ENCODE assay signal across 8 mouse cellular contexts in genomic region chr14:76657784-76658610, GRCm38 (mm10).
DNase-seq lines count a peak whose midpoint lies in the region; ATAC-seq lines count a peak whose summit lies in the region.

No protein-coding gene starts in this region.

- no peaks in the 10 kb centered on the region for H3K27me3 ChIP-seq in kidney, embryonic 14.5 days (ENCODE audit: control insufficient read depth, insufficient read depth, low read length)

- peak; percentile 35 for DNase-seq in cerebellum, adult 11-12 months
- peak; percentile 85 for DNase-seq in Muller cell, postnatal 12 days (ENCODE audit: inconsistent ontology term)
- peak; percentile 59 for DNase-seq in embryo, embryonic 10.5 days (ENCODE audit: low spot score)
- DNase-seq in heart, adult 9 months (ENCODE audit: low spot score in 2 of 2): peak; percentile 47 to 52
- peak; percentile 70 for DNase-seq in lung, postnatal 36 days
- peak; percentile 71 for DNase-seq in right cerebral cortex, postnatal 4 days

- H3K9ac ChIP-seq in kidney, embryonic 14.5 days (ENCODE audit: low read depth, low read length): no peak overlapping the region

- no peaks in the 10 kb centered on the region for H3K36me3 ChIP-seq in kidney, embryonic 14.5 days (ENCODE audit: control insufficient read depth, insufficient read depth, low read length)

- H3K27ac ChIP-seq in kidney, embryonic 14.5 days (ENCODE audit: low read depth, low read length): no peak overlapping the region

- no peaks in the 10 kb centered on the region for H3K9me3 ChIP-seq in kidney, embryonic 14.5 days (ENCODE audit: control insufficient read depth, low read length)

- no peak overlapping the region for H3K4me2 ChIP-seq in kidney, embryonic 14.5 days (replicated peaks; ENCODE audit: low read depth, low read length)

- WGBS in kidney, embryonic 14.5 days: 60% methylated on average over 9 of the region's 9 CpGs

- peaks cover 7% of the 10 kb centered on the region; the same call in 1 of the 2 replicates for H3K4me1 ChIP-seq in kidney, embryonic 14.5 days (ENCODE audit: control insufficient read depth, insufficient read depth, low read length)

- no peak for ATAC-seq in cerebellum, adult (ENCODE audit: insufficient number of reproducible peaks, low FRiP score, low TSS enrichment)
- peak; percentile 30; the same call in 1 of the 2 replicates for ATAC-seq in kidney, embryonic 14.5 days (ENCODE audit: low FRiP score, low TSS enrichment)

- H3K4me3 ChIP-seq in kidney, embryonic 14.5 days (ENCODE audit: low read length): no peak overlapping the region

Comparison
In these comparisons a context has a peak if more than half of its experiments do, and no peak if none do; other contexts are left out.
1. DNase-seq: peak in every context shown above with its lines; median percentile 85 in Muller cell, postnatal 12 days; 71 in right cerebral cortex, postnatal 4 days; 70 in lung, postnatal 36 days; 59 in embryo, embryonic 10.5 days; 50 in heart, adult 9 months; 35 in cerebellum, adult 11-12 months.